Mouse (Mus musculus) cerebellum, postnatal 10 days (tissue): Measurements from ENCODE around the gene Gm5460.

ENCODE experiments used
- DNase-seq, 2 experiments: peaks; one replicate each; pipeline ENCODE4 v3.0.0; 2021; ENCODE audit warnings: mixed read lengths in 2 of 2

Gene Gm5460

DNA sequence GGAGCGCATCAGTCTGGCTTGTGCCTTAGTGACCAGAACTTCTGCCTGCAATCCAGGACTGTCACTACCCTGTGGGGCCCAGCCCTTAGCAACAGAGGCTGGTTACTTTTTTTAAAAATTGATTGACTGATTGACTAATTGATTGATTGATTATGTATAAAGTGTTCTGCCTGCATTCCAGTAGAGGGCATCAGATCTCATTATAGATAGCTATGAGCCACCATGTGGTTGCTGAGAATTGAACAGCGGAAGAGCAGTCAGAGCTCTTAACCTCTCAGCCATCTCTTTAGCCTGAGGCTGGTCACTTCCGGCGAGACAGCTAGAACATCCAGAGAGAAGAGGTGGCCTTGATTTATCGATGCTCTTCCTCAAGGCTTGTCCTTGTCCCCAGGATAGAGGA is 60.7 kb downstream of the Gm5460 start:
- DNase-seq: no peak

GRCm38 (mm10) chr14:34078293-34078692 is 61.7 kb downstream of the Gm5460 start:
- DNase-seq: no peak

DNA sequence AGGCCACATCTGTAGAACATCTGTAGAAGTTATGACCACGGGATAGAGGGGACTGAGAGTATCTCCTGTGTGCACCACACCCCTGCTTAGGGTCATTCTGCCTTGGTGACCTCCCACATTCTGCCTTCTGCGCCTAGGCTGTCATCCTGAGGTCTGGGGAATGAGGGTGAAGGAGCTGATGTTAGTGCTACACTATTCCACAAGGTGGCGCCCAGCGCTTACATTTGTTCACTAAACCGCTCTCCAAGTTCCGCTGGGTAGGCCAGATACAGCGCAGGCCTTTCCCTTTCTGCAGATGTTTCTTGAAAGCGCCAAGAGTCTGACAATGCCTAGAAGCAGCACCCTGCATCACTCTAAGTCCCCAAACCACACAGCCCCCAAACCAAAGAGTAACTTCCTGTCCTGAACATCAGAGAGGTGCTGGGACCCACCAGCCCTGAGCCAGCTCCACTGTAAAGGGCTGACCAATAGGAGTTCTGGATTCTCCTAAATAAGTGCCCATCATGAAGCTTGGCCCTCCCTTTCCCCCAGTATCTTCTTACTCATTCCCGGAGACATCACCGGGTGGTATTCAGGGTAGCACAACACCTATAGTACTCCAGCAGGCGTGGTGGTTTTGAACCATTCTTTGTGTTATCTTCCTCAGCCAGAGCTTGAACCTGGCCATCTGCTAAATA is 63.9 kb downstream of the Gm5460 start:
- DNase-seq: peak; percentile 87 to 90

DNA sequence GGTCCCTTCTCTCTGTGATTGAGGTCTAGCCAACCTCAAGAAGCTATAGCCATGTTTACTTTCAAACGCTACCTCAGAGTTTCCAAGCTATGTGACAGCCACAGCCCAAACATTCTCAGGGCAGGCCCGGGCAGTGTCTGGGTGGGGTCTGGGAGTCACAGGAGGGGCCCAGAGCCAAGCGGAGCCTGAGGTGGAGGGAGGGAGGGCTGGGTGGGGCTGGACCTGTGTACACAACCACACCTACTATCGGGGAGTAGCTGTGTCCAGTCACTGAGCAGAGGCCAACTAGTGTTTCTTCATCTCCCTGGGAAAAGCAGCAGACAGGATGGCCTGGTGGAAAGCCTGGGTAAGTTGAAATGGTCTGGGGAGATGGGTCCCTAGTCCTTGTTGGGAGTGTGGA is 69.2 kb downstream of the Gm5460 start, which contains the start of gene Anxa8:
TSS of gene Anxa8 (plus strand) at position 251 of the 400 bp plus-strand sequence.
- no peak for DNase-seq

- peak; percentile 55 to 65 for DNase-seq
Observed at GRCm38 (mm10) chr14:34086806-34087205, 70.2 kb downstream of the Gm5460 start.

DNA sequence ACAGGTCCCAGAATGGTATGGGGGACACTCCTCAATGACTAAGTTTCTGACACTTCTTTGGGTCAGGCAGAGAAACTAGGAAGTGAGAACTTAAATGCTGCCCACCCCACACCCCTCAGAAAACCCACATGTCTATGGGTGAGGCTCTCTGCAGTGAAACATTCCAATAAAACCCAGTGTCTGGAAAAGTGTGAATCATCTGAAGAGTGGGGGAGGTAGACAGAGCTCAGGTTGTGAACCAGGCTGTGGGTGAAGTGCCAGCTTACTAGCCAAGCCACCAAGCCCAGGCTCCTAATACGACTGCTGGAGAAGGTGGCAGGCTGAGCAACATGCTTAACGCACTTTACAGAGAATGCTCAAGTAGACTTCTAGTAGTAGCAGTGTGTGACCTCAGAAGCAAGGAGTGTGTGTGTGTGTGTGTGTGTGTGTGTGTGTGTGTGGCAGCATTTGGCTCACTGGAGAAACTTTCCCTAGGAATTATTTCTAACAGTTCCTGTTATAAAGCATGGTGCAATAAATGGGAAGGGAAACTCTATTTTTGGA is 71.4 kb downstream of the Gm5460 start:
- no peak for DNase-seq

GRCm38 (mm10) chr14:34089796-34090195 is 73.2 kb downstream of the Gm5460 start:
- DNase-seq: peak; percentile 61 to 71

GRCm38 (mm10) chr14:34091475-34091874 is 74.9 kb downstream of the Gm5460 start:
- DNase-seq: no peak

DNA sequence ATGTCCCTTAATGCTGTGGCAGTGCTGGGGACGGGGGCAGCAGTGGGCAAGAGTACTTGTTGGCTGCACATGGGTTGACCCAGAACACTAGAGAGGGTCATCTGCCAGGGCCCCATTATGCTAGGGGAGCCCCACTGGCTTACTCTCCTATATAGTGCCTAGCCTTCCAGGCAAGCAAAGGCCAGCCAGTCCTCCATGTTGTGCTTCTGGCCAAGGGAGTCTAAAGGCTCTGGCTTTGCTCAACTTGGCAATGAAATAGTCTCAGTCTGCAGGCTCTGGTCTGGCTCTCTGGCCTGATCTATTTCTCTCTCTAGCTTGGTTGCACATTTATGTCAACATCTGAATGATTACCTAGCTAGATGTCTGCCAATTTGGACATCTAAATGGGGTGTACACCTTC is 76.3 kb downstream of the Gm5460 start:
- DNase-seq: no peak

DNA sequence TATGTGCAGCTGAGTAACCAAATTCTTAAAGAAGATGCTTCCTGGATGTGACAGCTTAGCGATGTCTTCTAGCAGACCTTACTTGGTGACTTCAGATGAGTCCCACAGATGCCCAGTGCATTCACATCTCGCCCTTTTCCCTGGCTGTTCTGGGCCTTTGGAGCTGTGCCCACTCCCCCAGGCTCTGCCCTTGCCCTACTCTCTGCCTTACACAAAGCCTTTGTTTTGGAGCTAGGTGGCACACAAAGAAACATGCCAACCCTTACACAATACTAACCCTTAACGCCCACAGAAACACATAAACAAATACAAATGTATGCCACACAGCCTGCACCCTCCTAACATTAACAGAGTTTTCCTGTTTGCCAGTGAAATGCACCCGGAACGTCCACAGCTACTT is 79.6 kb downstream of the Gm5460 start:
- no peak for DNase-seq
